Mouse (Mus musculus): ENCODE measurements around the gene Ddost.

GRCm38 (mm10) chr4:138301271-138301780, 3.2 kb upstream of the Ddost start:
- TF ChIP-seq CTCF (IDR thresholded peaks at IDR 0.05; ENCODE audit: low read depth) = no peak
- TF ChIP-seq EP300 (IDR thresholded peaks at IDR 0.05; ENCODE audit: low read depth) = no peak

All from liver, postnatal 0 days (tissue).